Mouse (Mus musculus): ENCODE measurements around the gene Arglu1. TPM values are rescaled to one million over a fixed set of nuclear protein-coding genes. Genes with fewer than 3 reads are reported as not detected.

Arglu1 gene
- polyA plus RNA-seq (2015; fragmentation: Nextera tagmentation; extraction: Ambion mirVana): 79.5 and 90.1 TPM in 2 replicates

GRCm38 (mm10) chr8:8690146-8691092 is at the start of gene Arglu1:
Gene Arglu1 (minus strand): TSS chr8:8690521.

GRCm38 (mm10) chr8:8661103-8661758 is 29.1 kb downstream of the Arglu1 start, which contains the start of gene Efnb2:
Gene Efnb2 (minus strand): TSS chr8:8661242.

Small RNAs within 50 kb of the gene (microRNA-seq; reads per million reads assigned to microRNA genes)
- 1.5 reads per million for gene Mir7654

Other genes with a start within 250 kb of the Arglu1 start
- gene Efnb2, start 29.3 kb downstream of the Arglu1 start, polyA plus RNA-seq (2015; fragmentation: Nextera tagmentation; extraction: Ambion mirVana): 16.9 and 18.6 TPM in 2 replicates

All from urinary bladder, postnatal 0 days (tissue).